Comparison of ENCODE assay signal across 8 mouse cellular contexts in the genomic region with DNA sequence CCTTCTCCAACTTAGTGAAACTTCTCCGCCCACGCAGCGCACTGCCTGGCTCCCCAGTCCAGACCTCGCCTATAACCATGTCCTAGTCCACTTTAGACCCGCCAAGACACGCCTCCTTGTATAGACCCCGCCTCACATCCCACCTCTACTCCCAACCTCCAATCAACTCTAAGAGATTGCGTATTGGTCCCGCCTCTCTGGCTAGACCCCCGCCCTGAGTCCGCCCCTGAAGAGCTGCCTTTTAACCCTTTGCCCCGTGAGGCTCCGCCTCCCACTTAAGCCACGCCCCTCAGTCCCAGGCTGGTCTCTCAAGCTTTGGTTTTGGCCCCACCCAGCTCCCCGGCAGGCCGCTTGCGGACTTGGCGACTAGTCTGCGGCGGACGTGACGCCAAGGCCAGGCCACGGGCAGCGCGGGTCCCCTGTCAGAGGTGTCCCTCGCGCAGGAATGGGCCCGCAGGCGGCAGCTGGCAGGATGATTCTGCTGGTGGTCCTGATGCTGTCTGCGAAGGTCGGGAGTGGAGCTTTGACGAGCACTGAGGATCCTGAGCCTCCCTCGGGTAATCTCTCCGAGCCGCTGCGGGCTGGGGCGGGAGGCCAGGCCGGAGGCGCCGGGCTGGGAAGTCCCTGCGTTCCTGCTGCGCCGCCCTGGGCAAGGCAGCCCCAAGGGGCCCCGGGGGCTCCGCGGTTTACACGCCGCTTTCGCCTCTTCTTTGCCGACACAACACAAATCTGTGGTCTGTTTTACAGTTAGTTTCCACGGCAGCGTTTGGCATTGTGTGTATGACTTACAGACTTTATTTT. TPM values are rescaled to one million over a fixed set of nuclear protein-coding genes. Genes with fewer than 3 reads are reported as not detected.
DNase-seq lines count a peak whose midpoint lies in the region; ATAC-seq lines count a peak whose summit lies in the region.

A gene (plus strand): TSS at position 309 of the 801 bp plus-strand sequence.

- no peaks in the 10 kb centered on the region for H3K36me3 ChIP-seq in hindbrain, embryonic 16.5 days (ENCODE audit: control insufficient read depth, insufficient read depth, low read length)
- H3K36me3 ChIP-seq in macrophage (ENCODE audit: inconsistent target): no peaks in the 10 kb centered on the region

- H3K9ac ChIP-seq in hindbrain, embryonic 16.5 days (ENCODE audit: low read depth, low read length): peak within 1 kb of the TSS; percentile 89

- H3K27ac ChIP-seq in hindbrain, embryonic 16.5 days (ENCODE audit: low read depth, low read length): peak within 1 kb of the TSS; percentile 72
- H3K27ac ChIP-seq in macrophage: peak within 1 kb of the TSS; percentile 81

- DNase-seq in WW6 (ENCODE audit: low read depth, low spot score): peak; percentile 91
- DNase-seq in cerebellum, postnatal 4 days (ENCODE audit: low spot score in 2 of 2): peak; percentile 91 to 96
- DNase-seq in gastrocnemius, adult 18-20 months (ENCODE audit: low spot score): peak; percentile 100
- DNase-seq in left cerebral cortex, adult 18-20 months (ENCODE audit: low spot score in 2 of 2): peak; percentile 89 to 94
- peak; percentile 96 for DNase-seq in right cerebral cortex, adult 18-20 months
- DNase-seq in urinary bladder, postnatal 10 days (ENCODE audit: low spot score): peak; percentile 93

- ATAC-seq in hindbrain, embryonic 16.5 days: peak; percentile 100

- H3K4me3 ChIP-seq in hindbrain, embryonic 16.5 days (ENCODE audit: low read length): peak within 1 kb of the TSS; percentile 90
- H3K4me3 ChIP-seq in macrophage (ENCODE audit: inconsistent target): peak within 1 kb of the TSS; percentile 76

- peak within 1 kb of the TSS; percentile 83 for H3K4me2 ChIP-seq in hindbrain, embryonic 16.5 days (ENCODE audit: low read length)

- H3K4me1 ChIP-seq in hindbrain, embryonic 16.5 days (ENCODE audit: control insufficient read depth, insufficient read depth, low read depth, low read length): peaks cover 10% of the 10 kb centered on the region

- under 1% methylated on average over 51 of the region's 52 CpGs for WGBS in hindbrain, embryonic 16.5 days
- 0% methylated on average over 52 of the region's 52 CpGs for WGBS in macrophage (ENCODE audit: missing documents)

- no peaks in the 10 kb centered on the region for H3K9me3 ChIP-seq in hindbrain, embryonic 16.5 days (ENCODE audit: control insufficient read depth, low read length)

- peaks cover 47% of the 10 kb centered on the region for H3K79me2 ChIP-seq in macrophage (ENCODE audit: inconsistent target)

- no peaks in the 10 kb centered on the region for H3K27me3 ChIP-seq in hindbrain, embryonic 16.5 days (replicated peaks; ENCODE audit: control insufficient read depth, insufficient read depth, low read length)

RNA-seq across cellular contexts. Expression of the gene that starts here (rescaled TPM):
- total RNA-seq in gastrocnemius, adult 18-20 months (2021): 10 to 100 TPM; 24.2 to 25.6 TPM
- 25.6 and 26.5 TPM in 2 replicates for polyA plus RNA-seq in hindbrain, embryonic 16.5 days (2015; fragmentation: Nextera tagmentation; extraction: Ambion mirVana)
- 10 to 100 TPM; 18.5 to 18.6 TPM for total RNA-seq in left cerebral cortex, adult 18-20 months (2021)
- total RNA-seq in macrophage (2018; cell fraction: chromatin; rRNA removed): 100 to 1,000 TPM in 20 of 26 experiments, 10 to 100 TPM in 6; 26.1 to 449 (median 139) TPM
- total RNA-seq in macrophage (2018; cell fraction: cytosol; rRNA removed): 100 to 1,000 TPM in 25 of 26 experiments, 10 to 100 TPM in 1; 99.1 to 216 (median 133) TPM
- total RNA-seq in macrophage (2018; cell fraction: nucleus; rRNA removed): 100 to 1,000 TPM in 25 of 26 experiments, 10 to 100 TPM in 1; 62.6 to 584 (median 228) TPM
- polyA plus RNA-seq in macrophage (2018): 152 to 186 TPM (median 172 TPM) in 3 replicates

Comparison
In these comparisons a context has a peak if more than half of its experiments do, and no peak if none do; other contexts are left out.
1. Peak in every context shown above with its lines: DNase-seq, ATAC-seq, H3K4me3 ChIP-seq and H3K27ac ChIP-seq.